Mouse (Mus musculus) small intestine, adult 2 months (tissue): ENCODE results near the gene Eftud2.

Experiments used
- CTCF ChIP-seq: fragments of 200-500 bp; IDR thresholded peaks from 2 replicates; pipeline ENCODE4 v1.5.1; 2012; ENCODE audit warnings: low read depth, mild to moderate bottlenecking, control low read depth, inconsistent platforms, low read length, moderate library complexity, mixed read lengths; ENCODE audit not compliant: insufficient replicate concordance, insufficient read length; ENCODE audit errors: extremely low read depth
- POLR2A ChIP-seq: fragments of 200-500 bp; IDR thresholded peaks from 2 replicates; pipeline ENCODE4 v1.6.1; 2012; ENCODE audit warnings: low read depth, mild to moderate bottlenecking, control low read depth, inconsistent platforms, low read length, moderate library complexity

- TF ChIP-seq CTCF (no peak), POLR2A (no peak)
Observed at GRCm38 (mm10) chr11:102819021-102819782, 61.6 kb downstream of the Eftud2 start, which contains the start of gene Gjc1.
